Mouse (Mus musculus) thymus, postnatal 4 days (tissue): ENCODE data around the gene Pcbp1.
A peak's percentile ranks its signal among the peaks of the same experiment; 100 is the strongest.
"Not testable (repeated sequence)": the region's sequence is repeated elsewhere in the genome, so short reads cannot be mapped to it uniquely, and the experiment has no call there.

Experiments used
- DNase-seq: peaks from one replicate; pipeline ENCODE4 v3.0.0; 2021

Gene Pcbp1

DNA sequence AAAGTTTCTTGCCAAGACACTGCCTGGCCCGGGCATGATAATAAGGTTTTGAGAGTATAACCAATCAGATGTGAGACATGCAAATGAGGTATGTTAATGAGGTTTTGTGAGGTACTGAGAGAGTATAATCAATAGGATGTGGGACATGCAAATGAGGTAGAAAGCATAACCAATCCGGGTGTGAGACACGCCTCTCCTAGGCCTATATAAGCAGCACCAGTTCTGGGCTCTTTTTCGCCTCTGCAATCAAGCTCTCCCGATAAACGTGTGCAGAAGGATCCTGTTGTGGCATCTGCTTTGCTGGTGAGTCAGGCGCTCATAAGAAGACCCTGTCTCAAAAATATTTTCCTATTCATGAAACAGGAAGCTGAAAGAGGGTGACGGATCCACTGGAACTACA lies 35.7 kb downstream of the Pcbp1 start:
- DNase-seq = not testable (repeated sequence)

DNA sequence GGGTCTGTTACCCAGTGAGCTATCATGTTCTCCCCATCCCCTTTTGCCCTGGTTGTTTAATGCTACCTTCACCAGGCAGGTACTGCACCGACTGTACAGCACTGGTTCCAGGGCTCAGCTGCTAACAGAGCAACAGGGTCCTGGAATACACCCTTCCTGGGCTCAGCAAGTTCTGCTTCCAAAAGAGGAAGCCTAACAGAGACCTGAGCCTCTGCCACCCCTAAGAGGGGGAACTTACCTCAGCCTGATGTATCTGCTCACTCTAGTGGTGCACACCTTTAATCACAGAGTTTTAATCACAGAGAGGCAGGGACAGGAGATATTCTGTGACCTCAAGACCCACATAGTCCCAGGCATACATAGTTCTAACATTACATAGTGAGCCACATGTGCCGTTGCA lies 36.2 kb downstream of the Pcbp1 start:
- DNase-seq = no peak

DNA sequence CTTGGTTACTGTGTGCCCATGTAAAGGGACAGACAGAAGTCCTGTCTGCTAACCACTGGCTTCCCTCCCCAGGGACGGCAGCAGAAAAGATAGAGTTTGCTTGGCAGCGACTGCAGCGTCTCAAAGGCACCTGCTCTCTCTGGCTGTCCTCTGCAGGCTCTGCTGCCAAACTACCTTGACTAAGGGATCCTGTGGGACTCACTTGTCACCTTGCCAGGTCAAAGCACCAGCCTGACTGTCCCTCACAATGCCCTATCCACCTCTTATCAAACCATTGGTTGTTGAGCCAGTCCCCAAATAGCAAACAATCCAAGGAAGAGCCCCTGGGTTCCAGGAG lies 38.0 kb downstream of the Pcbp1 start:
- peak; percentile 56 for DNase-seq

DNA sequence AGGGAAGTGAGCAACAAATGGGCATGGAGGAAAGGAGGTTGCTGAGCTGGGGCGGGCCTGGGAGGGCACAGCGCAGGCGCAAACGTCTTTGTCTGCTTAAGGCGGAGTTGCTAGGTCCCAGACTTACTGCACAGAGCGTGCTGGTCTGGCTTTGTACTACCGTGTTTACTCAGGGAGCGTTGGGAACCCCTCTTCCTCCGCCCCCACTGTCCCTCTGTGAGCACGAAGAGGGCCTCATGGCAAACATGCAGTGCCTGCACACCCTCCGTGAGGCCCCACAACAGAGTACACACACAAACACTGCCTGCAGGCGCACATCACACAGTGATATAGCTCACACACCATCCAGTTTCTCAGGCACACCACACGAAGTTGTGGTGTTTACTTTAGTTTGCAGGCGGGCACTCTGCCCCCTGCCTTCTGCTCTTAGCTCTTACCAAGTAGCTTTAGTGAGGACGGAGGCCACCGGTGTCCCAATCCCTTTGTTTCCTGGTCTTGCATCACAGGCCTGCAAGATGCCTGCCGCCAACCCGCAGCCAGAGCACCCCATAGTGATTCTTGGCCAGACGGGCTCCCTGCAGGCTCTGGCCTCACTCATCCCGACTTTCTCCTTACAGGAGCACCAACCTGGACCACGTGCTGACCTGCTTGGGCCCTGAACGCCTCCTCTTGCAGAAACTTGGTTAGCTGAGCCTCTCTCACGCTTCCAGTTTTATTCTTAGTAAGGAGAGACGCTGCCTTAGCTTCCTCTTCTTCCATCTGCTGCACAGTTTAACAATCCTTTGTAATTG lies 38.6 kb downstream of the Pcbp1 start:
- DNase-seq = peak; percentile 91

DNA sequence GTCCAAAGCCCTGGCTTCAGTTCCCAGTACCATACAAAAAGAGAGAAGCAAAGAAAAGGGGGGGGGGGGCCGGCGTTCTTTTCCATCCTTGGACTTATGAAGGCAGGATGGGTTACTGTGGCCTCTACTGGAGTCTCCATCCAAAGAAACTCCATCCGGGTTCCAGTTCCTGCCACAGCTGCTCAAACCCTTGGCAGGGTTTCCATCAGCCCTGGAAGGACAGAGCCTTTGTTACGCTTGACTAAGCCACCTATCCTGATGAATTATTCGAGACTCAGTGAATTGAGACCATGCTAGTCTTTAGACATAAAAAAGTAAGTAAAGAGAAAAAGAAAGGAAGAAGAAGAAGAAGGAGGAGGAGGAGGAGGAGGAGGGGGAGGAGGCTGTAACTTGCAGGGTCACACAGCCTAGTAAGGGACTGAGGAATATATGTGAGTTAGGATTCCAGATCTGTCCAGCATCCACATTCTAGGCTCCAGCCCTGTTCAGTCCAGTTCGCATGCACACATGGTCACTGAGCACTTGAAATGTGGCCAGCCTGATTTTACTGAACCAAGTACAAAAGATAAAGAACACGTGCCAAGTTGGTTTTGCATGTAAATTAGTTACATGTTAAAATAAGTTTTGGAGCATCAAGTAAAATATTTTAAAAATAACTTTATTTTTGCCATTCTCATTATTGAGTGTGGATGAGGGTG lies 40.0 kb downstream of the Pcbp1 start:
- no peak for DNase-seq

DNA sequence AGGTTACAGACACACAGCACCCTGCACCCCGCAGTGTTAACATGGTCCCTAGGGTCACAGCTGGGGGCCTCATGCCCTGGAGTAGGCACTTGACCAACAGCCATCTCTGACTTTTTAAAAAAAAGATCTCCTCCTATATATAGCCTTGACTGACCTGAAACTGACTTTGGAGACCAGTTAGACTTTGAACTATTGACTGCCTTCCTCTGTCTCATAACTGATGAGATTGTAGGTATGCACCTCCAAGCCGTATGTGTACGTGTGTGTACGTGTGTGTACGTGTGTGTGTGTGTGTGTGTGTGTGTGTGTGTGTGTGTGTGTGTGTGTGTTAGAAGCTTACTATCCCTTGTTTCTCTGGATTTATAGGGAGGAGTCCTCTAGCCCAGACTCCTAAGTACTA lies 44.2 kb downstream of the Pcbp1 start:
- DNase-seq = no peak

DNA sequence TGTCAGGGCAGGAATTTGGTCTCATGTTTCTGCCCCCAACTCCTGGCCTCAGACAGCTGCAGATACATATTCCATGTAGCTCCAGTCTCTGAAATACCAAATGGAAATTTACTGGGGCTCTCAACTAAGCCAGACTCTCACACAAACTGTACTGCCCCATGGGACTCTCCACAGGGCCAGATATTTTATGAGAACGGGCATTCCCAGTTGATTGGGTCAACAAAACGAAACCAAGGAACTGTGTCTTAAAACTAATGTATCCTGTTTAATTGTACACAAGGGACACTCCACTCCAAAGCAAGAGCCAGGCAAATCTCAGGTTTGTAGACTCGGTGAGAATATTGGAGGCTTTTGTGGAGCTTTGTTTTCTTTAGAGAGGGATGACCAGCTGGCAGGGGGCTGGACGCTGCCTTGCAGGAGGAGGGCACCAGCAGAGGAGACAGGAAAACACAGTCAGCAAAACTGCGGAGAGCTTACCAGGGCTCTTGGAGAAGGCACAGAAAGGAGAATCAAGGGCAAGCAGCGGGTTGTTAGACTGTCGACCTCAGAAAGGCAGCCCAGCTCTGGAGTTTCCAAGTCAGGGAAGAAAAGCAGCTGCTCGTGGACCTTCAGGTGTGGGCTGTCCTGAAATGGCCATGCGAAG lies 45.8 kb downstream of the Pcbp1 start:
- no peak for DNase-seq

DNA sequence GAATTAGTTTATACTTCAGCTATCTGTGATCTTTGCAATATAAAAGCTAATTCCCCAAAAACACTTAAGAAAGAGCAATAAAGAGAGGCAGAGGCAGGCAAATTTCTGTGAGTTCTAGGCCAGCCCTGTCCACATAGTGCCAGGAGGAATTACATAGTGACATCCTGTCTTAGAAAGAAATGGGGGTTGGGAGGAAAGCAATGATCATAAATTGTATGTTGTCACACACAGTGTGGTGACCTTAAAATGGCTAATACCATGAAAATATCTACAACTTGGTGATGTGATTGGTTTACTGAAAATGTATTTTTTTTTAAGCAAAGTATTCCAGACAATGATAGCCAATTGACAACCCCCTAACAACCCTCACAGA lies 46.3 kb downstream of the Pcbp1 start:
- no peak for DNase-seq

DNA sequence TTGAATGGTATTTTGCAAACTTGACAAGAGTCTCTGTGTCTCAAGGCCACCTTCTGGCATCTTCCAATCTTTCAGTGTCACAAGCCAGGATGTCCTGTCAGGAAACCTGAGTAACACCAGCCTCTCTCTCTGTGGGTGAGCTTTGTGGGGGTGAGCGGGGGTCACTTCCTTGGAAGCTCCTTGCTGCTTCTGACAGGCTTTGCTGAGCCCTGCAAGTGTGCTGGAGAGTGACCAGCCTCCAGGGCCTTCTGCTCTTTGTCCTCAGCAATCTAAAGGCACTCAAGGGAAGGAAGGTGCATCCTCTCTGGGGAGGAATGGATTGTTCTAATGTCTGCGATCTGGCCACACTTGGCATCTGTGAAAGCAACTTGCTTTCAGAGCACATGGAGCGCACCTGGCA lies 46.8 kb downstream of the Pcbp1 start:
- DNase-seq = no peak

DNA sequence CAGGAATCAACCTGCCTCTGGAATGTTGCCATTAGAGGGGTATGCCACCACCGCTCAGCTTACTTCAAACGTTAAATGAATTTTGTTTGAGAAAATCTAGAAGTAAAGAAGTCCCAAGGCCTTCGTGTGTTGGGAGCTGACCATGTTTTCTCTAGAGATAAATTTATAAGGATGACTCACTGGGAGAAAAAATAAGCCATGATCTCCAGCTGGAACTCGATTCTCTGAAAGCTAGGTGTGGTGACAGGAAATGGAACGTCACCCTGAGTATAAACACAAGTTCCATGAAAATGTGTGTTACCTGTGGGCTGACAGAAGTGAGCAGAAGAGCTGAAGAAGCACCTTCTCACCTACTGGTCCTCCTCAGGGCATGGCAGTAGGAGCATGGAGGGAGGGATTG lies 49.2 kb downstream of the Pcbp1 start:
- DNase-seq = no peak

DNA sequence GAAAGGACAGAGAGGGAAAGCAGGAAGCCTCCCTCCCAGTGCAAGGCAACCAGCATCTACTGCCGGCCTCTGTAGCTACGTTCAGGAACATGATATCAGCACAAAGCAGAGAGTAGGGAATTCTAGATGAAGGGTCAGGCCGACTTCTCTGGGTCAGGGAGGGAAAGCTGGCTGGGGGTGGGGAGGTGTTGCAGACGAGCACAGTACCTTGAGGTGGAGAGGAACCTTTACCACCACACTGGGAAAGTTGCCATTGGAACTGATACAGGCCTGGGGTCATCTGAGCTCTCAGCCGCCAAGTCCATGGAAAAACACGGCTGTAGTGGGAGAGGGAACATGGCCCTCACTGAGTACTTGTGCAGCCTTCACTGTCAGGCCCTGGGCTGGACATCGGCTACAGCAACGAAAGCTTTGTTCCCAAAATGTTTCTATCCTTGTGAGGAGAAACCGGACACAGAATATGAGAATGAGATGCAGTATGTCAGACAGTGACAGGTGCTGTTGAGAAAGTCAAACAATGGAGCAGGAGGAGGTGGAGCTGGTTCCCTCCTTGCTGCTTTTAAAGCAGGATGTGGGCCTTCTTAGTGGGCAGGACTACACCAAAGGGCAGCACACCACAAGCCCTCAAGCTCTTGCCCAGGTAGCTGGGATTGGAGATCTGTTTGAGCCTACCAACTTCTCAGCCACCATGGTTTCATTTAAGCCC lies 50.5 kb downstream of the Pcbp1 start:
- no peak for DNase-seq

DNA sequence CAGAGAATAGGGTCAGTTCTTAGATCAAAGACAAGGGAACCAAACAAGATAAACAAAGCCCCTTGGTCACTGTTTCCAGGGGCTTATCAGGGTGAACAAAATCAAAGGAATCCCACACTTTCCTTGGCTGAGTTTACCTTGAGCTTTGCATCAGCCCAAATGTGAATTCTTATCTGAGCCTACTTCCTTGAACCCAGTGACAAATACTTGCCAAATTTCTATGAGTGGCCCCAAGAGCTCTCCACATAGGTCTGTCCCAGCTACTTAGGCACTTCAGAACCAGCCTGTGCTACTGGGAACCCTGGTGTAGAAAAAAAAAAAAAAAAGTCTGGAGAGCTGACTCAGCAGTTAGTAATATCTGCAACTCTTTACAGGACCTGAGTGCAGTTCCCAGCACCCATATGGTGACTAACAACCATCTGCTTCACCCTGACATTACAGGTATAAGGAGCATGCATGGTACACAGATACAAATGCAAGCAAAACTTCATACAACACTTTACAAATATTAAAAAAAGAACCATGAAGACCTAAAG lies 51.4 kb downstream of the Pcbp1 start:
- DNase-seq = no peak
